Mouse (Mus musculus): Measurements from ENCODE around the gene Trpv4. TPM values are rescaled to one million over a fixed set of nuclear protein-coding genes. Genes with fewer than 3 reads are reported as not detected.

Gene Trpv4
- total RNA-seq, 2 experiments from 2014 or later = 2.8 to 3.1 TPM

DNA sequence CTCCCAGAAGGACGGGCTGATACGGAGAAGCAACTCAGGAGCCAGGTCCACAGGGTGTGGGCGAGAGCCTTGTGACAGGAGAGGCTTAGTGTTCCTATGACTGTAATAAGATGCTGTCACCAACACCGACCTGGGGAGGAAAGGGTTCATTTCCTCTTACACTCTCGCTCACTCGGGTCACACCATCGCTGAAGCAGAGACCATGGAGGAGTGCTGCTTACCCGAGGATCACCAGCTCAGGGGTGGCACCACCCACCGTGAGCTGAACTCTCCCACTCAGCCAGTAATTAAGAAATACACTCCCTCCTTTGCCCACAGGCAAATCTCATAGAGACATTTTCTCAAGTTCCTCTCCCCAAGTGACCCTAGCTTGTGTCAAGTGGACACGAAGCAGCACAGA is 69.8 kb downstream of the Trpv4 start:
- no peak for DNase-seq

DNA sequence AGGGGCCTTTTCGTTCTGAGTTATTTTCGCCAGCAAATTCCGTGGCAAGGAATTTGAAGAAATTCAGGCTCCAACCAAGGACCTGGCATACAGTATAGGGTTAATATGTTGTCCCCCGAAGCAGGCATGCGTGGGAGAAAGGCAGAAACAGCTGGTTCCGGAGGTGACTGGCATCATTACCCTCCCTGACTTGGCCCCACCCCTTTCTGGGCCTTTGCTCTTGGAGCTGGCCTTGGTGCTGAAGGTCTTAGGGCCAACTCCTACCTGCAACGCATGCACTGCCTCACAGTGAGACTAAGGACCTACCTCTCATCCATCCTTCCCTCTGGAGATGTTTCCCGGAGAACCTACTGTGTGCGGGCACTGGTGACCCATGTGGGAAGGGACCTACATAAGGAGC is 70.3 kb downstream of the Trpv4 start:
- DNase-seq = peak; percentile 77

DNA sequence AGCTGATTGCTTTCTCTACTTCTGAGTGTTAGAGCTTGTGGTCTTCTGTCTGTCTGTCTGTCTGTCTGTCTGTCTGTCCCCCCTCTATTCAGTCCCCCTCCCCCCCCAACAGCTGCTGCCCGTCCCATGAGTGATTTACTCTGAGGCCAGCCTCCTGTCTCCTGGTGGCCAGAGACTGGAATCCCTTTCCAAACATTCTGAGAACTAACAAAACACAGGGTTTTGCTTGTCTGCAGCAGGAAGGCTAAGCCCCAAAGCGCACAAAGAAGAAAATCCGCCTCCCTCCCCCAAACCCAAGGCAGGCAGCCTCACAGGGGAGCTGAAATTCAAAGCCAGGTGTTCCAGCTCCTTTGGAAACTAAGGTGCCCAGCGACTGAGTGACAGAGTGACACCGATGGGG is 72.5 kb downstream of the Trpv4 start:
- no peak for DNase-seq

DNA sequence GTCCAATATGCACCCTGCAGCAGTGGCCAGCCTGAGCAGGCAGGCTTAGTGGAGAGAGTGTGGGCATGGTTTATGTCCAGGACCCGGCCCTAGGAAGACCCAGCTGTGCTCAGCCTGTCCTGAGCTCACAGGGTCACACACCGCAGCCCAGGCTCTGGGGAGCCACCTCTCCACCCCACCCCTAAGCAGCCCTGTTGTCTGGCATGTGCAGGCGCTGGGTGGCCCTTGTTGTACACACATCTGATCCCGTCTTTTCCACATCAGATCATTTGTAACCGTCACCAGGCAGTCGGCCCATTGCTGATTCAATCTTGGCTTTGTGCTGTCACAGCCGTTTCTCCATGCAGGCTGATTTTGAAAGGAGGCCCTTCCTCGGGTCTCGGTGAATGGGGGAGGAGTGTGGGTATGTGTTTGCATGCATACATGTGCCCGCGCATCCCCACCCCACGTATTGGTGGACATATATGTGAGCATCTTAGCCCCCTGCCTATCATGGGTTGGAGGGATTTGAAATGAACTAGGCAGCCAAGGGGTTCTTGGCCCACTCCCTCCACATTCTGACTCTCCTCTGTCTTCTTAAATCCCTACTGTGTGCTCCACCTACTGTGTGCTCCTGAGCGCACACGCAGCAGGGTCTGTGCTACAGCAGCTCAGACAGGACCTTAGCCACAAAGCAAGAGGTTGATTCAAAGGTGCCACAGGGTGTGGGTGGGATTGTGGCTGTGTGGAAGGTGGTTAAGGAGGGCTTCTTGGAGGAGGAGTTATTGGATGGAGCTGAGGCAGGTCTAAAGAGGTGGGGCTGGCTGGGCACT is 73.7 kb downstream of the Trpv4 start:
- DNase-seq = no peak

DNA sequence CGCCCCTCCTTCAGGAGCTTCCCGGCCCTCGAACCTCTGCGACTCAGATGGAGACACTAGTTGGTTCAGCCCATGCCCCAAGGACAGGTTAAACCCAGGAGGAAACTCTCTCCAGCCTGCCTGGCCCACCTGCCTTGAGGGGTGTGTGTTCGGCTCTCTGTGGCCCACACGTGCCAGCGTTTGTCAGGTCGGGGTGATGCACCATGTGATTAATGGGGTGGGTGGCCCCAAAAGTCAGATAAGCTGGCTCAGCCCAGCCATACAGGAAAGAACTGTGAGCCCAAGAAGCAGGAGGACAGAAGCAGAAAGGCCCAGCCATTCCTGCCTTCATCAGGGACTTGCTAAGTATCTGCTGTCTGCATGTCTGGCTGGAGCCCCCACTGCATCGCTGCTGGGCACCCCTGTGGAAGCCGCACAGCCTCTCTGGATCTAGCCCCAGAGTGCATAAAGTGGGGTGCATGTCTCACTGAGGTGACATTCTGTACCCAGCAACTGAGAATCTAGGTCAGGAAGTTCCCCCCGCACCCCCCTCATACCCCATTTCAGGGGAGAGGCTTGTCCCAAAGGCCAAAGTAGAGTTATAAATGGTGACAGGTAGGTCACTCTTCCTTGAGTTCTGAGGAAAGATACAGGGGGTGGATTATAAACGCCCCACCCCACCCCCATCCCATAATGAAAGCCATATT is 74.6 kb downstream of the Trpv4 start:
- DNase-seq = no peak

DNA sequence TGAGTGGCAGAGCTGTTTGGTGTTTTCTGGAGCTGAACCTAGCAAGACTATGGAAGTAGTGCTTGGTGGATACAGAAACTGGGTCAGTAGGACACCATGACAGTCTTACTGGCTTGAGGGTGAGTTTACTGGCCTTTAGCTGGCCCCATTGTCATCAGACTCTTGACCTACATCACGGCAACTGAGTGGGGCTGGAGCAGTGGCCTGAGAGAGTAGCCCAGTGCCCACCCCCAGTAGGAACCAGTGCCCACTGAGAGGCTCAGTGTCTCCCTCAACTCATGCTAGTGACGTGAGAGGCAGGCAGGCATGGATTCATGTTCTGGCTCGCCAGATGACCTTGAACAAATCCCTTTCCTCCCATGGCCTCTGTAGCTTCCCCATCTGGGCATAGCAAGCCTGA is 75.2 kb downstream of the Trpv4 start:
- DNase-seq = no peak

DNA sequence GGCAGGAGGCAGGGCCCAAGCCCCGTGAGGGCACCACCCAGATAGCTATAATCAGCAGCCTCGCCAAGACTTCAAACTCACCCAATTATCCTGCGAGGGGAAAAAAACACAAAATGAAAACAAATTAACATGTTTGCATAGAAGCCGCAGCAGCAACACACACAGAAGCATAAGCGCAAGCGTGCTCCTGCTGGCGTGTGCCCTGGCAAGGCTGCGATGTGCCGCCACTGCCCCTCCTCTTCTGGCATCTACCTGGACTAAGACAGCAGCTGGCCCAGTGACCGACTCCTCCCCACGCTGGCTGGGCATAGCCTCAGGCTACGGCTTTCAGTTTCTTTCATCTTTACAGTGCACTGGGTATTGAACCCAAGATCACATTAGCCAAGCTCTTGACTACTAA is 76.7 kb downstream of the Trpv4 start:
- DNase-seq = no peak

DNA sequence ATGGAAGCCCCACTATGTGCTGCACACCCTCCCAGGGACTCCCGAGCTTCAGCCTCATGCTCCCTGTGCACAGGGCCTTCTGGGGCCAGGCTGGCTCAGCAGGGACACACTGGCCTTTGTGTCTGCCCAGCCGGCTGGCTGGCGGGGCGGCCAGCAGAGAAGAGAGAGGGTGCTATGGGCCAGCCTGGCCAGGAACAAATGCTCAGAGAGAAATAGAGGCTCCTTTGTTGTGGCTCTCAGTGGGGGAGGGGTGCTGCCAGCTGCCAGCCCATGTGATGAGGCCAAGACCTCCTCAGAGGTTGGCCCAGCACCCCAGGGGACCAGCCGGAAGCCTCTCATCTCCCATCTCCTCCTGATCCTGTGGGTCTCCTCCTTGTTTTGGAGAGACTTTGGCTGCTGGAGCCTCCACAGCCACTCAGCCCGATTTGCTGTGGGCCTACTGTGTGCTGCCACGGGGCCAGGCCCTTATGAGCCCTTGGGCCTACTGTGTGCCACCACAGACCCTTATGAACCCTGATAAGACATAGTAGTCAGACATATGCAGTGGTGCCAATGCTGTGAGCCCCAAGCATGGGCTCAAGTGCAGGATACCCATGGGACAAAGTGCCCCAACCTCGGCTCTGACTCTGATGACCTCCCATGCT is 78.4 kb downstream of the Trpv4 start:
- no peak for DNase-seq

DNA sequence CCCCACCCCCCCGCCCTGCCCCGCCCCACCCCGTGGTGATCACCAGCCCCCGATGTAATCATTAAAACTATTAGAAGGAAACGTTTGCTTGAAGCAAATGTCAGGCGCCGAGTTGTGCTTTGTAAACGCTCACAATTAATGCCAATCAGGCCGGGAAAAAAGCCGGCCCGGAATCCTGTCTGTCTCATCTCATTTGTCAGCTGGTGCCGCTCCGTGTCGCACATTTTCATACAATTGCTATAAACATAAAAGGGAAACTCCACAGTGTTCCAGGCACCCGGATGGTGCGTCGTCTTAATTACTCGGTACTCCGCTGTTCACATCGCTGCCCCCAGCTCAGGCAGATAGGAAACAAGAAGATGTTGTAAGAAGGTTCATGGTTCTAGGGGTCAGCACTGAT is 79.9 kb downstream of the Trpv4 start:
- no peak for DNase-seq

DNA sequence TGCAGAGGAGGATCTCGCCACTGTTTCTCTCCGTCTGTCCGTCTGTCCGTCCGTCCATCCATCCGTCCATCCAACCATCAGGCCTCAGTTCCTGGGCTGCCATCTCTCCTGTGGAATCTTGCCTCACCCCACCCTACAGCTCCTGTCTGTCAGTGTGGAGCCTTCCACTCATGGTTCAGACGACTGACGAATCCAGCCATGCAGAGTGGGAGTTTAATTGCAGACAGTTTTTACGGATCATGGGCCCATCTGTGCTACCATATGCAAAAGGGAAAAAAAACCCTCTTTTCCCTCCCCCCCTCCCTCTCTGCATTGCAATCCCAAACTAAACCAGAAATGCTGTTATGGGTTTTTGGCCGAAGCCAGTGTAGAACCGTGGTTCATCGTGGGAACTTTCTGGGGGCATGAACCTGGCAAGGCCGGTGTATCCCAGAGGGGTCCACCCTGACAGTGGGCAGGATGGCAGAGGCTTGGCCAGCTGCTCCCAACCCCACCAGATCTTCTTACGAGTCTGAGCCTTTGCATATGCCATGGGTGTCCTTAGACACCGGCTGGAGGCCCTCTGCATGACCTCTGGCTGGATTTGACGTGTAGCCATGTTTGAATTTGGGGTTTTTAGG is 82.1 kb downstream of the Trpv4 start:
- no peak for DNase-seq

DNA sequence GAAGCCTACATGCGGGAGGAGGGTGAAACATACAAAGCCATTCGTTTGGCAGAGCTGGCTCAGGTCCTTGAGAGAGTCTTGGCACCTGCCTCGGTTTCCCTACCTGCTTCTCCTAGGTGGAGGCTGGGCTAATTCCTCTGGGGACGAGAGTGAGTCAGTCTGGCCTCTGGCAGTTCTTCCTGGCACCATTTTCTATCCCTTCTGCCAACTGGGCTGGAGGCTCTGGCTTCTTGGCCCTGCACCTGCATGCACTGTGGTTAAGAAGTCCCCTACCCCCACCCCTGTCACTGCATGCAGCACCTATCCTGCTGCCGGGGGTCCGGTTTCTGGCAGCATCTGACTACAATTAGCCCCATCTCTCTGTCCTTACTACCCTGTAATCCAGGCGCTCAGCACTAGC is 82.7 kb downstream of the Trpv4 start:
- no peak for DNase-seq

DNA sequence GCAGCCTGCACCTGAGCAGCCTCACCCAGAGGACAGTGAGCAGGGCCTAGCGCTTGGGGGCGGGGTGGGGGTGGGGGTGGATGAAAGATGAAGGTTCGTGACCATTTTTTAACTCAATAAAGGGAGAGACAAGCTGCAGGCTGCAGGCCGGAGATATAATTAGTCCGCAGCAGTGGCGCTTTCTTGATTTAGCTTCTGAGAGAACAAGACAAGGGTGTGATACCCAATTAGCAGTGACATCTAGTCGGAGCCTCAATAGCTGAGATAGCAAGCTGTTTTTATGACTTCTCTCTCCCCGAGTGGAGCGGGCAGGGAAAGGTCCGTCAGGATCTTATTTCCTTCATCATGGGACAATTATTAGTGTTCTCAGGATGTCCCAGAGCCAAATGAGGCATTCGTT is 83.2 kb downstream of the Trpv4 start:
- DNase-seq = no peak

DNA sequence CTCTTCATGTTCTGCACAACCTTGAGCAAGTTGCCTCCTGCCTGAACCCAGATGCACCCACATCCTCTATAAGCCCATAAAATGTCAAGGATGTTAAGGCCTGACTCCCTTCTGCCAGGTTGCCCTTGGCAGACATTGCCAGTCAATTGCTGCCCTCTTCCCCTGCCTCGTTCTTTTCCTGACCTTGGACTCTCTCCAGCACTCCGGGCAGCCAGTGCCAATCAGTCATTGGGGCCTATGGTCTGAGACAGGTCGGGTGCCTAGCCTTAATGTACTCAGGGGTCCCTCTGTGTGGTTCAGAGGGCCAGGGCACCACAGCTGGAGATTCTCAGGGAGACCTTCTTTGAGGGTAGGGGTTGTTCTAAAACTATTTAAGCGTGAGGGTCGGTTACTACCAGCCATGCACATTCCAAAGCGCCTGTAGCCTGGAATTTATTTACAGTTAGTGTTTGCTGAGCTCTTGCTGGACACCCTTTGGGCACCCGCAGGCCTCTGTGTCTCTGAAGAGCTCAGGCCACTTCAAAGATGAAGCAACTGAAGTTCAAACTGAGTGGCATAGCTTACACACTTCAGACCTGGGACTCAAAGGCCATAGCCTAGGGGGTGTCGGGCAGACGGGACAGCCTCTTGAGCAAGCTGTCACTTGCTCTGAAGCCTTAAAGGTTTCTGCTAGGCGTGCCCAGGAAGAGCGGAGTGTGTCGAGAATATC is 84.1 kb downstream of the Trpv4 start:
- DNase-seq = peak; percentile 46

DNA sequence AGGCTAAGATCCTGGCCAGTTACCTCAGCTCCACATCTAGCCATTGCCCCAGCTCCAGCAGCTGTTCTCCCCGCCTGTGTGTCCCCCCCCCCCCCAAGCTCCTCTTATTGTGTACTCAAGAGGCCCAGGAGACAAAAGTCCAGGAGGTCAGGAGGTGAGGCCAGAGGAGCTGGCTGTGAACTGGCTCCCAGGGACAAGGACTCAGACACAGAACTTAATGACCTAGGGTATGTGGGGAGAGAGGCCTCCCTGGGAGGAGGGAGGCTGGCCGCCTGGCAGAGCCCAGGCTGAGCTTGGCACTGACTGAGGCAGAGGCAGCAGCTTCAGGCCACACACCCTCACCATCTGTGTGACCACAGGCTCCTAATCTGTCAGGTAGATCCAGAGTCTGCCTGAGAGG is 85.2 kb downstream of the Trpv4 start:
- DNase-seq = no peak

Other genes starting within 250 kb of the Trpv4 start
- 10 to 100 TPM; 12.8 to 12.9 TPM for gene Mmab, start 214.4 kb downstream of the Trpv4 start, total RNA-seq (2021)
- 10 to 100 TPM; 14.8 to 18.2 TPM for gene Mvk, start 214.2 kb downstream of the Trpv4 start, total RNA-seq (2021)
- gene Fam222a, start 90.4 kb downstream of the Trpv4 start, total RNA-seq (2021) = 1 to 10 TPM; 6.0 to 7.0 TPM
- gene Gltp, start 32.6 kb upstream of the Trpv4 start, total RNA-seq (2021) = 10 to 100 TPM; 24.4 to 26.8 TPM
- gene Tchp, start 49.3 kb upstream of the Trpv4 start, total RNA-seq (2021) = 1 to 10 TPM; 5.3 to 6.8 TPM
- 10 to 100 TPM; 60.6 to 60.8 TPM for gene Ankrd13a, start 116.3 kb upstream of the Trpv4 start, total RNA-seq (2021)
- 10 to 100 TPM; 38.8 to 49.5 TPM for gene Git2, start 117.1 kb upstream of the Trpv4 start, total RNA-seq (2021)
- 10 to 100 TPM; 15.9 to 17.6 TPM for gene 1500011B03Rik, start 165.0 kb upstream of the Trpv4 start, total RNA-seq (2021)
- not detected for gene 4930519G04Rik, start 195.2 kb upstream of the Trpv4 start, total RNA-seq (2021)
- not detected for gene Gm9936, start 200.3 kb upstream of the Trpv4 start, total RNA-seq (2021)
- gene Oasl2, start 238.5 kb upstream of the Trpv4 start, total RNA-seq (2021) = 1 to 10 TPM; 2.7 to 2.8 TPM